Mouse (Mus musculus) ovary, adult 10 weeks (tissue): ENCODE measurements around the gene Ldlrad2. TPM values are rescaled to one million over a fixed set of nuclear protein-coding genes. Genes with fewer than 3 reads are reported as not detected.

Experiments
- polyA plus RNA-seq: library from polyadenylated mRNA; stranded (reverse); fragments of 350-450 nt; fragmentation: Illumina TruSeq; extraction: RNeasy Lipid Tissue Mini Kit (QIAGEN cat#74804); gene quantifications from one replicate; pipeline ENCODE4 v1.2.3, GENCODE M21; 2014

Ldlrad2 gene
- not detected for polyA plus RNA-seq

GRCm38 (mm10) chr4:137574469-137574868, at the start of gene Ldlrad2:
Gene Ldlrad2, minus strand, starts transcription at chr4:137574569.

GRCm38 (mm10) chr4:137593601-137594495, 19.5 kb upstream of the Ldlrad2 start, which contains the start of gene Usp48:
Gene Usp48, plus strand, starts transcription at chr4:137593755.

Other genes with a start within 250 kb of the Ldlrad2 start
- 1,225 TPM for gene Cdc42, start 216.8 kb downstream of the Ldlrad2 start, polyA plus RNA-seq
- not detected for gene Cela3a, start 164.8 kb downstream of the Ldlrad2 start, polyA plus RNA-seq
- gene Cela3b, start 144.0 kb downstream of the Ldlrad2 start, polyA plus RNA-seq: 0.54 TPM
- gene 1700013G24Rik, start 121.3 kb downstream of the Ldlrad2 start, polyA plus RNA-seq: not detected
- 0.29 TPM for gene Hspg2, start 105.8 kb downstream of the Ldlrad2 start, polyA plus RNA-seq
- 127 TPM for gene Usp48, start 19.2 kb upstream of the Ldlrad2 start, polyA plus RNA-seq
- 0.46 TPM for gene Rap1gap, start 90.2 kb upstream of the Ldlrad2 start, polyA plus RNA-seq
- 2.4 TPM for gene Alpl, start 221.8 kb upstream of the Ldlrad2 start, polyA plus RNA-seq